Mouse (Mus musculus): ENCODE data around the gene Gns. TPM values are rescaled to one million over a fixed set of nuclear protein-coding genes. Genes with fewer than 3 reads are reported as not detected.
A peak's percentile ranks its signal among the peaks of the same experiment; 100 is the strongest.

The Gns gene
- polyA plus RNA-seq, 1 experiment from 2014 or later: 43.1 TPM

DNA sequence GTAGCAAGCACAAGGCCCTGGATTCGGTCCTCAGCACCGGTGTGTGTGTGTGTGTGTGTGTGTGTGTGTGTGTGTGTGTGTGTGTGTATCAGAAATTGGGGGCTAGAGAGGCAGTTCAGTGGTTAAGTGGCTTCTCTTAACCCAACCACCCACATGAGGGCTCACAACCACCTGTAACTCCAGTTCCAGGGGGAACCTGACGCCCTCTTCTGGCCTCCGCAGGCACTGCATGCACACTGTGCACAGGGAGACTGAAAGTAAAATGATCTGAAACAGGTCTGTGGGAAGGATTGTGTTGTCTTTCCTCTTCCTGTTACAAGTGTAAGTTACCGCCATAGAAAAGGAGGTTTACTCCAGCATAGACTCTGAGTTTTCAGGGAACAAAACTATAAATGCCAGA, 62.2 kb downstream of the Gns start:
- no peak overlapping the region for H3K9ac ChIP-seq (ENCODE audit: low read length)
- H3K4me1 ChIP-seq (replicated peaks; ENCODE audit: control insufficient read depth, insufficient read depth, low read length): peaks cover 12% of the 10 kb centered on the region; the same call in 1 of the 2 replicates
- DNase-seq (ENCODE audit: low spot score): no peak
- no peak overlapping the region for H3K4me2 ChIP-seq (ENCODE audit: low read depth, low read length, severe bottlenecking)
- 52% methylated on average over 5 of the region's 5 CpGs for WGBS
- no peak overlapping the region for H3K27ac ChIP-seq (ENCODE audit: low read depth, low read length)
- ATAC-seq (replicated peaks; ENCODE audit: low FRiP score): no peak
- H3K4me3 ChIP-seq (ENCODE audit: low read depth, low read length): no peak overlapping the region
- H3K9me3 ChIP-seq (ENCODE audit: control insufficient read depth, low read length): no peaks in the 10 kb centered on the region
- H3K27me3 ChIP-seq (ENCODE audit: control insufficient read depth, insufficient read depth, low read length): no peaks in the 10 kb centered on the region
- no peaks in the 10 kb centered on the region for H3K36me3 ChIP-seq (ENCODE audit: control insufficient read depth, insufficient read depth, low read length)

DNA sequence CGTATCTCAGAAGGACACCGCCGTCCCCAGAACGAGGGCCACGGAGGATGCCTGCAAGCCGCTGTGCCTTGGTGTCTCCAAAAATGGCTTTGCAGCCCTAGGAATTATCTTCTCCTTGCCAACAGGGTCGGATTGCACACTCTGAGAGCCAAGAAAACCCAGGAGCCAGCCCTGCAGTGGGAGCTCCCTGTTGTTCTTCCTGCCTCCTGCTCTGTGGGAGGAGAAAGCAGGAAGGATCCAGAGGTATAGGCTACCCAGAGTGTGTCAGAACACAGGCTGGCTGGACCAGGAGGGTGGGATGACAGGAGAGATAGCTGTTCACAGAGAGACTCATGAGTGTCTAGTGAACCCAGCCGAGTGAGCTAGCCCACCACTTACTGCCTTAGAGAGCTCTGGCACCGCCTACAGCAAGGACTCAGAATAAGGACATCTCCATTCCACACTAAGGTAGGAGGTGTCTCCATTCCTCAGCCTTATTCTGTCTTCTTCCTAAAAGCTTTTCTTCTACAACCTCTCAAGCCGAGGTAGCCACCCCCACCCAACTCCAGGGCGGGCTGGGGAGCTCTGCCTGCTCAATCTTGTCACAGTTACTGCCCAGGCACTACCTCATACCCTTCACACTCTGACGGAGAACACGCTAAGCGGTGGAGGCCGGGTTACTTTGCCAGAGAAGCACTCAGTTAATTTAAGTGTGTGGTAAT, 63.3 kb downstream of the Gns start:
- Histone ChIP-seq H3K4me2 (ENCODE audit: low read depth, low read length, severe bottlenecking) (no peak overlapping the region), H3K4me1 (replicated peaks; ENCODE audit: control insufficient read depth, insufficient read depth, low read length) (peaks cover 15% of the 10 kb centered on the region), H3K9me3 (ENCODE audit: control insufficient read depth, low read length) (no peaks in the 10 kb centered on the region), H3K4me3 (ENCODE audit: low read depth, low read length) (no peak overlapping the region), H3K36me3 (ENCODE audit: control insufficient read depth, insufficient read depth, low read length) (no peaks in the 10 kb centered on the region), H3K27ac (ENCODE audit: low read depth, low read length) (no peak overlapping the region), H3K27me3 (ENCODE audit: control insufficient read depth, insufficient read depth, low read length) (no peaks in the 10 kb centered on the region), H3K9ac (ENCODE audit: low read length) (no peak overlapping the region)
- no peak for DNase-seq (ENCODE audit: low spot score)
- no peak for ATAC-seq (replicated peaks; ENCODE audit: low FRiP score)
- WGBS: 86% methylated on average over 15 of the region's 15 CpGs

DNA sequence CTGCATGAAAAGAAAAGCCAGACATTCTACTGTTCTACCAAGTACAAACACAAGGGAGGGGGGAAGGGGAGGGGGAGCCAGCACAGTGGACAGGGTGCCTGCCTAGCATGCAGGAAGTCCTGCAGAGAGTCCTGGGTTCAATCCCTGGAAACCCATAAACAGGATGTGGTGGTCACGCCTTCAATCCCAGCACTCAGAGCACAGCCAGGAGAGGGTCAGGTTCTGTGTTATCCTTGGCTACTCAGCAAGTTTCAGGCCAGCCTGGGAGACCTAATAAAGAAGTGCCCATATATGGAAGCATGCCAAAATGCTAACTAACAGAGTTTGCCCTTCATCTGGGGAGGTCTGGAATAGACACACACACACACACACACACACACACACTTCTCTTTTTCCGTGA, 64.2 kb downstream of the Gns start:
- no peak overlapping the region for H3K9ac ChIP-seq (ENCODE audit: low read length)
- no peaks in the 10 kb centered on the region for H3K27me3 ChIP-seq (ENCODE audit: control insufficient read depth, insufficient read depth, low read length)
- DNase-seq (ENCODE audit: low spot score) (no peak), ATAC-seq (replicated peaks; ENCODE audit: low FRiP score) (no peak)
- no peaks in the 10 kb centered on the region for H3K9me3 ChIP-seq (ENCODE audit: control insufficient read depth, low read length)
- no peaks in the 10 kb centered on the region for H3K36me3 ChIP-seq (ENCODE audit: control insufficient read depth, insufficient read depth, low read length)
- H3K4me1 ChIP-seq (replicated peaks; ENCODE audit: control insufficient read depth, insufficient read depth, low read length): peaks cover 10% of the 10 kb centered on the region
- no peak overlapping the region for H3K27ac ChIP-seq (ENCODE audit: low read depth, low read length)
- H3K4me2 ChIP-seq (ENCODE audit: low read depth, low read length, severe bottlenecking): no peak overlapping the region
- no peak overlapping the region for H3K4me3 ChIP-seq (ENCODE audit: low read depth, low read length)
- 49% methylated on average over 2 of the region's 2 CpGs for WGBS

DNA sequence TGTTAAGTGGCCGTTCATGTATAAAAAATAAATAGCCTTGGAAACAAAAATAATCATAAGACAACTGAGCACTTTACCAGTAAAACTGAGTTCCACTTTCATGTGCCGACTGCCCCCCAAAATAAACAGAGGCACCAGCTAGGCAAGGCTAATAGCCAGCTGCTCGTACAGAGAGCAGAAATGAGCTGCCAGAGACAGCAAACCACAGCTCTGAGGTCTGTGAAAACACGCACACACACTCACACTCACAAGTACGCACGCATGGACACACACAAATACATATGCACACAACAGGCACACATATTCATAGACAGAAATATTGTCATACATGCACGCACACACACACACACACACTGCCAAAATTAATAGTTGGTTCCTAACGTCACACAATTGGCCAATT, 64.7 kb downstream of the Gns start:
- Histone ChIP-seq H3K4me2 (ENCODE audit: low read depth, low read length, severe bottlenecking) (no peak overlapping the region), H3K4me3 (ENCODE audit: low read depth, low read length) (no peak overlapping the region), H3K9me3 (ENCODE audit: control insufficient read depth, low read length) (no peaks in the 10 kb centered on the region), H3K9ac (ENCODE audit: low read length) (0 out of 2 replicates have a peak overlapping the region, but pooled peaks have one; percentile 4), H3K36me3 (ENCODE audit: control insufficient read depth, insufficient read depth, low read length) (no peaks in the 10 kb centered on the region), H3K27me3 (ENCODE audit: control insufficient read depth, insufficient read depth, low read length) (no peaks in the 10 kb centered on the region), H3K4me1 (replicated peaks; ENCODE audit: control insufficient read depth, insufficient read depth, low read length) (peaks cover 8% of the 10 kb centered on the region), H3K27ac (ENCODE audit: low read depth, low read length) (no peak overlapping the region)
- DNase-seq (ENCODE audit: low spot score): no peak
- ATAC-seq (replicated peaks; ENCODE audit: low FRiP score): no peak
- 67% methylated on average over 8 of the region's 8 CpGs for WGBS

DNA sequence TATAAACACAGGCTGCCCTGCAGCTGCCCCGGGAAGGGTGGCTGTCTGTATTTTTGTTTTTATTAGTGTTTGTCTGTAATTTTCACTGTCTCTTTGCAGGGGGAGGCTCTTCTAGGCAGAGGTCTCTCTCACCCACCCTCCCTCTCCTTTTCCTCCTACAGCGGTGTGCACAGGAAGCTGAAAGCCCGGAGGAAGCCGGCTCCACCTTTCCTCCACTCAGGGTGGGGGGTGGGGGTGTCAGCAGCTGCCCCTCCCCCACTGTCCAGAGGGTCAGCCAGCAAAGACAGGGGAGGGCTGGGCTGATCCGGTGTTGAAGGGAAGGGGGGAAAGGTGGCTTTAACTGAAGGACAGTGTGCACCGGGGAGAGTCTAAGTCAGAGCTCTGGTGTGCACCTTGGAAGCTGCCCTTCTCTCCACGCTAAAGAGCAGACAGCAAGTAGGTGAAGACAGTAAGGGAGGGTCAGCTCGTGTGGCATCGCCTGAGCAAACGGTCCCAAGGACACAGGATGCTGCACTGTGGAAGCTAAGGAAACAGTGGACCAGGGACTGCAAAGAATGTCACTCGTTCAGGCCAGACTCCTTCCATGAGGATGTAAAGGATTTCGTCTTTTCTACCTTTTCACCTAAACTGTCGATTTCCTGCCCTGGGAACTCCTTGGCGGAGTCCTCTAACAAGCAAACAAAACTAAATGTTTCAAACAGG, 65.2 kb downstream of the Gns start:
- H3K9ac ChIP-seq (ENCODE audit: low read length): 0 out of 2 replicates have a peak overlapping the region, but pooled peaks have one; percentile 4
- H3K4me2 ChIP-seq (ENCODE audit: low read depth, low read length, severe bottlenecking): no peak overlapping the region
- H3K4me3 ChIP-seq (ENCODE audit: low read depth, low read length): no peak overlapping the region
- no peaks in the 10 kb centered on the region for H3K36me3 ChIP-seq (ENCODE audit: control insufficient read depth, insufficient read depth, low read length)
- peaks cover 8% of the 10 kb centered on the region for H3K4me1 ChIP-seq (replicated peaks; ENCODE audit: control insufficient read depth, insufficient read depth, low read length)
- H3K27me3 ChIP-seq (ENCODE audit: control insufficient read depth, insufficient read depth, low read length): no peaks in the 10 kb centered on the region
- H3K27ac ChIP-seq (ENCODE audit: low read depth, low read length): no peak overlapping the region
- ATAC-seq (replicated peaks; ENCODE audit: low FRiP score) (0 out of 2 replicates have a peak, but pooled peaks have one; percentile 17), DNase-seq (ENCODE audit: low spot score) (no peak)
- 31% methylated on average over 14 of the region's 14 CpGs for WGBS
- no peaks in the 10 kb centered on the region for H3K9me3 ChIP-seq (ENCODE audit: control insufficient read depth, low read length)

DNA sequence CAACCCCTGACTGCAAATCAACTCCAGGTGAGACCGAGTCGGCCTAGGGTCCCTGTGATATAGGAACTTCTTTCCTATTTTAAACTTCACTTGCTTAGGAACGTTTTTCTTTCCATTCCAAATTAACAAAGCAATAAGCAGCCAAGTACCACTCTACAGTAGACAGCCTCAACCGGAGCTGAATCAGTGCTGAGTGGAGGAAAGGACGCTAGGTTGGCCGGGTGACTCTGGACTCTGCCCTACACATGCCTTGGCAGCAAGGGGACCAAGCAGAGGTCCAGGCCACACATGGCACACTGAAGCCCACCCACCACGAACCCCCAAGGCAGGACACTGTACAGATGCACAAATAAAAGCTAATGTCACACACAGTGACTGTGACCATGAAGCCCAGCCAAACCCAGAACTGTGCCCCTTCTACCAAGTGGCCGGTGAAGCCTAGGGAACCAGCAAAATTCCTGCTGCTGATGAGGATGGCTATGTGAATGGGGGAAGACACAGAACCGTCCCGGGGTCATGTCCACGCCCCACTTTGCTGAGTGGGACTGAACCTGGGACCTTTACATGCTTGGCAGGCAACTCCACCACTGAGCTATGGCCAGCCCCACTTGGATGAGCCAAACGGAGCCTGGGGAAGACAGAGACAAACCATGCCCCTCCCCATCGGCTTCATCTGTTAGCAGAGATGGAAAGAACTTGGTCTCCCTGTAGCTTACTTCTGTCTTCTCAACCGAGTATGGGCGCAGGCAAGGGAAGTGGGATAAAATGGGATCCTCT, 66.1 kb downstream of the Gns start:
- Histone ChIP-seq H3K4me1 (replicated peaks; ENCODE audit: control insufficient read depth, insufficient read depth, low read length) (peaks cover 8% of the 10 kb centered on the region), H3K4me2 (ENCODE audit: low read depth, low read length, severe bottlenecking) (no peak overlapping the region), H3K4me3 (ENCODE audit: low read depth, low read length) (no peak overlapping the region), H3K9ac (ENCODE audit: low read length) (no peak overlapping the region), H3K36me3 (ENCODE audit: control insufficient read depth, insufficient read depth, low read length) (no peaks in the 10 kb centered on the region), H3K9me3 (ENCODE audit: control insufficient read depth, low read length) (no peaks in the 10 kb centered on the region), H3K27ac (ENCODE audit: low read depth, low read length) (no peak overlapping the region), H3K27me3 (ENCODE audit: control insufficient read depth, insufficient read depth, low read length) (no peaks in the 10 kb centered on the region)
- DNase-seq (ENCODE audit: low spot score) (no peak), ATAC-seq (replicated peaks; ENCODE audit: low FRiP score) (no peak)
- whole genome bisulfite sequencing: 79% methylated on average over 15 of the region's 15 CpGs

DNA sequence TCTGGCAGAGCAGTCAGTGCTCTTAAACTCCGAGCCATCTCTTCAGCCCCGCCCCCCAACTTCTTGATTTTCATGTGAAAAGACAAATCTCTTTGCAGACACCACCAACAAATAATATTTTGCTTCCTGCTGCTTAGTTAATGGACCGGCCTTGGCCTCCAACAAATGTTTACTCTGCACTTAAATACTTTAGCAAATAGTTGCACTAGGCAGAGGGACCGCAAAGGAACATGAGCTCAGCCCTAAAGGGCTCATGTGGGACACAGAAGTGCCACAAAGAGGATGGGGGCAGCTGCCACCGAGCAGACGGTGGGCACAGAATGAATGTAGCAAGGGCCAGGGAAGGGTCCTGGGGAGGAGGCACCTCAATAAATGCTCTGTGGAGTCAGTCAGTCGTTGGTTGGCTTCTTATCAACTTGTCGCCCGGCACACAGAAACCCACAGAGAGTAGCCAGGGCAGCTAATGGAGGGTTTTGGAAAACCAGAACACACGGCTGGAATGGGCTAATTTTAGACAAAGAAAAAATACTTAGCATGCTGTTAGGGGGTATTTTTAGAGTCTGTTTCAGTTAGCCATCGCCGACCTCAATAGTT, 67.2 kb downstream of the Gns start:
- ATAC-seq (replicated peaks; ENCODE audit: low FRiP score): no peak

DNA sequence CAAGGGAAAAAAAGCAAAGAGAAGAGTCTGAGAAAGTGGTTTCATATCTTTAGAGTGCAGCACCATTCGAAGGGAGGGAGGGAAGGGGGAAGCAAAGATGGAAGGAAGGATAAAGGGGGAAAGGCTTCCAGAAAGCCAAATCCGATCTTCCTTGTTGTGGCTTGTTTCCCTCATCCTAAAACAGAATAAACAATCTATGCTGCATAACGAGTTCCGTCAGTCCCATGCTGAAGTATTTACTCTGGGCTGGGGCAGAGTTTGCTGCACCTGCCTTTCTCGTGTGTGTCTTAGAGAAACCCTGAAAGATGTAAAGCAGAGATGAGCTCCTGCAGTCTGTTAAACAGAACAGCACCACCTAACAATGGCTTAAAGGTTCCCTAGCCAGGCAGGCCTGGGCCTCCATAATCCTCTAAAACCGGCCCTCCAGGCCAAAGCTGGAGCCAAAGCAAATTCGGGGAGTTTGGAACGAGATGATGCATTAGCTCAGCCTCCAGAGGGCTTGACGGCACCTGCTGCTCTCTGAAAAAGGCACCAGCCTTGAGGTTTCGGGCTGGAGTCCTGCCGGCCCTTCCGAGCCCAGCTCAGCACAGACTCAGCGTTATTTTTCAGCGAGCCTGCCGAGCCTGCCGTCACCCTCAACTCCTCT, 67.9 kb downstream of the Gns start:
- peaks cover 8% of the 10 kb centered on the region for H3K4me1 ChIP-seq (replicated peaks; ENCODE audit: control insufficient read depth, insufficient read depth, low read length)
- H3K4me3 ChIP-seq (ENCODE audit: low read depth, low read length): no peak overlapping the region
- H3K27ac ChIP-seq (ENCODE audit: low read depth, low read length): no peak overlapping the region
- no peaks in the 10 kb centered on the region for H3K9me3 ChIP-seq (ENCODE audit: control insufficient read depth, low read length)
- no peak for ATAC-seq (replicated peaks; ENCODE audit: low FRiP score)
- DNase-seq (ENCODE audit: low spot score): no peak
- 16% methylated on average over 16 of the region's 16 CpGs for WGBS
- H3K9ac ChIP-seq (ENCODE audit: low read length): peak overlapping the region; percentile 17; the same call in 1 of the 2 replicates
- no peaks in the 10 kb centered on the region for H3K36me3 ChIP-seq (ENCODE audit: control insufficient read depth, insufficient read depth, low read length)
- no peak overlapping the region for H3K4me2 ChIP-seq (ENCODE audit: low read depth, low read length, severe bottlenecking)
- H3K27me3 ChIP-seq (ENCODE audit: control insufficient read depth, insufficient read depth, low read length): no peaks in the 10 kb centered on the region

More for the DNA sequence above, 67.2 kb downstream of the Gns start:
- no peaks in the 10 kb centered on the region for H3K9me3 ChIP-seq (ENCODE audit: control insufficient read depth, low read length)
- DNase-seq (ENCODE audit: low spot score): no peak
- peaks cover 8% of the 10 kb centered on the region for H3K4me1 ChIP-seq (replicated peaks; ENCODE audit: control insufficient read depth, insufficient read depth, low read length)
- WGBS: 61% methylated on average over 12 of the region's 12 CpGs
- H3K36me3 ChIP-seq (ENCODE audit: control insufficient read depth, insufficient read depth, low read length): no peaks in the 10 kb centered on the region
- no peak overlapping the region for H3K9ac ChIP-seq (ENCODE audit: low read length)
- no peaks in the 10 kb centered on the region for H3K27me3 ChIP-seq (ENCODE audit: control insufficient read depth, insufficient read depth, low read length)
- no peak overlapping the region for H3K4me3 ChIP-seq (ENCODE audit: low read depth, low read length)
- H3K4me2 ChIP-seq (ENCODE audit: low read depth, low read length, severe bottlenecking): no peak overlapping the region
- H3K27ac ChIP-seq (ENCODE audit: low read depth, low read length): no peak overlapping the region
